Mouse (Mus musculus): ENCODE results near the gene Slc12a5. TPM values are rescaled to one million over a fixed set of nuclear protein-coding genes. Genes with fewer than 3 reads are reported as not detected.

Slc12a5 gene
- polyA plus RNA-seq, 1 experiment, result 1.9 TPM

- peak; percentile 2 for TF ChIP-seq CTCF (IDR thresholded peaks at IDR 0.05; ENCODE audit: low read depth, low read length)
- no peak for TF ChIP-seq EP300 (IDR thresholded peaks at IDR 0.05; ENCODE audit: insufficient read depth, low read depth, low read length)
- Histone ChIP-seq H3K36me3 (ENCODE audit: control insufficient read depth, insufficient read depth, low read length, poor library complexity, severe bottlenecking) (no peaks in the 10 kb centered on the region), H3K27ac (ENCODE audit: insufficient read depth, low read length) (no peak overlapping the region), H3K4me3 (ENCODE audit: low read depth, low read length) (no peak overlapping the region), H3K4me1 (ENCODE audit: control insufficient read depth, insufficient read depth, low read length) (peaks cover 6% of the 10 kb centered on the region), H3K9me3 (replicated peaks; ENCODE audit: control insufficient read depth, insufficient read depth, low read length, poor library complexity, severe bottlenecking) (no peaks in the 10 kb centered on the region), H3K9ac (ENCODE audit: low read depth, poor library complexity, severe bottlenecking) (no peak overlapping the region), H3K27me3 (ENCODE audit: control insufficient read depth, insufficient read depth, low read length, poor library complexity, severe bottlenecking) (no peaks in the 10 kb centered on the region)
These were observed 8.9 kb upstream of the Slc12a5 start for GRCm38 (mm10) chr2:164951745-164952144.

- Histone ChIP-seq H3K9ac (ENCODE audit: low read depth, poor library complexity, severe bottlenecking) (no peak overlapping the region), H3K9me3 (replicated peaks; ENCODE audit: control insufficient read depth, insufficient read depth, low read length, poor library complexity, severe bottlenecking) (no peaks in the 10 kb centered on the region), H3K27me3 (ENCODE audit: control insufficient read depth, insufficient read depth, low read length, poor library complexity, severe bottlenecking) (no peaks in the 10 kb centered on the region), H3K4me1 (ENCODE audit: control insufficient read depth, insufficient read depth, low read length) (peaks cover 5% of the 10 kb centered on the region), H3K36me3 (ENCODE audit: control insufficient read depth, insufficient read depth, low read length, poor library complexity, severe bottlenecking) (no peaks in the 10 kb centered on the region), H3K4me3 (ENCODE audit: low read depth, low read length) (no peak overlapping the region), H3K27ac (ENCODE audit: insufficient read depth, low read length) (no peak overlapping the region)
- no peak for TF ChIP-seq POLR2A (IDR thresholded peaks at IDR 0.05; ENCODE audit: insufficient read depth, low read length)
- TF ChIP-seq CTCF (IDR thresholded peaks at IDR 0.05; ENCODE audit: low read depth, low read length), result peak; percentile 43
These were observed 8.2 kb upstream of the Slc12a5 start for GRCm38 (mm10) chr2:164952448-164952847.

- Histone ChIP-seq H3K4me3 (ENCODE audit: low read depth, low read length) (0 out of 2 replicates have a peak overlapping the region, but pooled peaks have one; percentile 21), H3K9me3 (replicated peaks; ENCODE audit: control insufficient read depth, insufficient read depth, low read length, poor library complexity, severe bottlenecking) (no peaks in the 10 kb centered on the region), H3K27me3 (ENCODE audit: control insufficient read depth, insufficient read depth, low read length, poor library complexity, severe bottlenecking) (no peaks in the 10 kb centered on the region), H3K27ac (ENCODE audit: insufficient read depth, low read length) (no peak overlapping the region), H3K36me3 (ENCODE audit: control insufficient read depth, insufficient read depth, low read length, poor library complexity, severe bottlenecking) (no peaks in the 10 kb centered on the region), H3K9ac (ENCODE audit: low read depth, poor library complexity, severe bottlenecking) (no peak overlapping the region), H3K4me1 (ENCODE audit: control insufficient read depth, insufficient read depth, low read length) (peaks cover 1% of the 10 kb centered on the region)
- TF ChIP-seq POLR2A (IDR thresholded peaks at IDR 0.05; ENCODE audit: insufficient read depth, low read length) (no peak), CTCF (IDR thresholded peaks at IDR 0.05; ENCODE audit: low read depth, low read length) (peak; percentile 89), EP300 (IDR thresholded peaks at IDR 0.05; ENCODE audit: insufficient read depth, low read depth, low read length) (no peak)
These were observed 7.4 kb upstream of the Slc12a5 start for GRCm38 (mm10) chr2:164953224-164953623.

GRCm38 (mm10) chr2:164955725-164956124, 4.9 kb upstream of the Slc12a5 start:
- Histone ChIP-seq H3K27me3 (ENCODE audit: control insufficient read depth, insufficient read depth, low read length, poor library complexity, severe bottlenecking) (no peaks in the 10 kb centered on the region), H3K9ac (ENCODE audit: low read depth, poor library complexity, severe bottlenecking) (no peak overlapping the region), H3K36me3 (ENCODE audit: control insufficient read depth, insufficient read depth, low read length, poor library complexity, severe bottlenecking) (no peaks in the 10 kb centered on the region), H3K4me3 (ENCODE audit: low read depth, low read length) (no peak overlapping the region), H3K27ac (ENCODE audit: insufficient read depth, low read length) (no peak overlapping the region), H3K4me1 (ENCODE audit: control insufficient read depth, insufficient read depth, low read length) (peaks cover 1% of the 10 kb centered on the region), H3K9me3 (replicated peaks; ENCODE audit: control insufficient read depth, insufficient read depth, low read length, poor library complexity, severe bottlenecking) (no peaks in the 10 kb centered on the region)
- TF ChIP-seq POLR2A (IDR thresholded peaks at IDR 0.05; ENCODE audit: insufficient read depth, low read length) (no peak), EP300 (IDR thresholded peaks at IDR 0.05; ENCODE audit: insufficient read depth, low read depth, low read length) (no peak), CTCF (IDR thresholded peaks at IDR 0.05; ENCODE audit: low read depth, low read length) (peak; percentile 48)

- Histone ChIP-seq H3K27ac (ENCODE audit: insufficient read depth, low read length) (no peak overlapping the region), H3K27me3 (ENCODE audit: control insufficient read depth, insufficient read depth, low read length, poor library complexity, severe bottlenecking) (no peaks in the 10 kb centered on the region), H3K36me3 (ENCODE audit: control insufficient read depth, insufficient read depth, low read length, poor library complexity, severe bottlenecking) (no peaks in the 10 kb centered on the region), H3K9ac (ENCODE audit: low read depth, poor library complexity, severe bottlenecking) (no peak overlapping the region), H3K4me3 (ENCODE audit: low read depth, low read length) (no peak overlapping the region), H3K4me1 (ENCODE audit: control insufficient read depth, insufficient read depth, low read length) (peaks cover 1% of the 10 kb centered on the region), H3K9me3 (replicated peaks; ENCODE audit: control insufficient read depth, insufficient read depth, low read length, poor library complexity, severe bottlenecking) (no peaks in the 10 kb centered on the region)
- no peak for TF ChIP-seq POLR2A (IDR thresholded peaks at IDR 0.05; ENCODE audit: insufficient read depth, low read length)
- no peak for TF ChIP-seq EP300 (IDR thresholded peaks at IDR 0.05; ENCODE audit: insufficient read depth, low read depth, low read length)
- TF ChIP-seq CTCF (IDR thresholded peaks at IDR 0.05; ENCODE audit: low read depth, low read length), result no peak
These were observed 4.4 kb upstream of the Slc12a5 start for GRCm38 (mm10) chr2:164956195-164956594.

- Histone ChIP-seq H3K36me3 (ENCODE audit: control insufficient read depth, insufficient read depth, low read length, poor library complexity, severe bottlenecking) (no peaks in the 10 kb centered on the region), H3K27me3 (ENCODE audit: control insufficient read depth, insufficient read depth, low read length, poor library complexity, severe bottlenecking) (no peaks in the 10 kb centered on the region), H3K9me3 (replicated peaks; ENCODE audit: control insufficient read depth, insufficient read depth, low read length, poor library complexity, severe bottlenecking) (no peaks in the 10 kb centered on the region), H3K4me3 (ENCODE audit: low read depth, low read length) (no peak overlapping the region), H3K27ac (ENCODE audit: insufficient read depth, low read length) (no peak overlapping the region), H3K9ac (ENCODE audit: low read depth, poor library complexity, severe bottlenecking) (no peak overlapping the region), H3K4me1 (ENCODE audit: control insufficient read depth, insufficient read depth, low read length) (peaks cover 1% of the 10 kb centered on the region)
- no peak for TF ChIP-seq POLR2A (IDR thresholded peaks at IDR 0.05; ENCODE audit: insufficient read depth, low read length)
- peak; percentile 42 for TF ChIP-seq CTCF (IDR thresholded peaks at IDR 0.05; ENCODE audit: low read depth, low read length)
- no peak for TF ChIP-seq EP300 (IDR thresholded peaks at IDR 0.05; ENCODE audit: insufficient read depth, low read depth, low read length)
These were observed 2.9 kb upstream of the Slc12a5 start for GRCm38 (mm10) chr2:164957548-164958315.
